Mouse (Mus musculus): ENCODE measurements around the gene Fpgs. TPM values are rescaled to one million over a fixed set of nuclear protein-coding genes. Genes with fewer than 3 reads are reported as not detected.
A peak's percentile ranks its signal among the peaks of the same experiment; 100 is the strongest.

Fpgs gene
- polyA plus RNA-seq, 1 experiment from 2014 or later, result 34.8 TPM

GRCm38 (mm10) chr2:32720681-32721229, 16.8 kb upstream of the Fpgs start, which contains the start of gene Sh2d3c:
Sh2d3c (plus strand) TSS chr2:32721055.
- H3K27me3 ChIP-seq (ENCODE audit: insufficient read depth, poor library complexity, severe bottlenecking), result no peaks in the 10 kb centered on the region
- 0 out of 2 replicates have a peak within 1 kb of the TSS, but pooled peaks have one; percentile 13 for H3K4me3 ChIP-seq
- peak within 1 kb of the TSS; percentile 57 for H3K27ac ChIP-seq
- DNase-seq (ENCODE audit: low spot score), result no peak
- 36% methylated on average over 8 of the region's 8 CpGs for WGBS
- no peaks in the 10 kb centered on the region for H3K36me3 ChIP-seq
- peaks cover 27% of the 10 kb centered on the region for H3K4me1 ChIP-seq
- no peaks in the 10 kb centered on the region for H3K9me3 ChIP-seq

- WGBS, result 86% methylated on average over 3 of the region's 3 CpGs
- Histone ChIP-seq H3K4me3 (no peak overlapping the region), H3K27ac (no peak overlapping the region; the same call in 1 of the 2 replicates), H3K36me3 (no peaks in the 10 kb centered on the region), H3K9me3 (no peaks in the 10 kb centered on the region), H3K27me3 (ENCODE audit: insufficient read depth, poor library complexity, severe bottlenecking) (no peaks in the 10 kb centered on the region), H3K4me1 (peaks cover 31% of the 10 kb centered on the region)
- DNase-seq (ENCODE audit: low spot score), result no peak
Measured at GRCm38 (mm10) chr2:32720053-32720452, 16.1 kb upstream of the Fpgs start.

- DNase-seq (ENCODE audit: low spot score), result no peak
- WGBS, result 62% methylated on average over 9 of the region's 9 CpGs
- Histone ChIP-seq H3K9me3 (no peaks in the 10 kb centered on the region), H3K36me3 (no peaks in the 10 kb centered on the region), H3K4me3 (no peak overlapping the region), H3K27me3 (ENCODE audit: insufficient read depth, poor library complexity, severe bottlenecking) (no peaks in the 10 kb centered on the region), H3K4me1 (peaks cover 44% of the 10 kb centered on the region), H3K27ac (peak overlapping the region; percentile 52; the same call in 1 of the 2 replicates)
Measured at GRCm38 (mm10) chr2:32718761-32719160, 14.8 kb upstream of the Fpgs start.

GRCm38 (mm10) chr2:32714987-32715425, 11.1 kb upstream of the Fpgs start:
- Histone ChIP-seq H3K4me1 (peaks cover 41% of the 10 kb centered on the region), H3K27ac (peak overlapping the region; percentile 98), H3K27me3 (ENCODE audit: insufficient read depth, poor library complexity, severe bottlenecking) (no peaks in the 10 kb centered on the region), H3K4me3 (peak overlapping the region; percentile 27), H3K36me3 (peaks cover 13% of the 10 kb centered on the region), H3K9me3 (no peaks in the 10 kb centered on the region)
- WGBS, result 29% methylated on average over 4 of the region's 4 CpGs
- no peak for DNase-seq (ENCODE audit: low spot score)

- no peak for DNase-seq (ENCODE audit: low spot score)
- H3K4me3 ChIP-seq, result peak overlapping the region; percentile 97
- H3K36me3 ChIP-seq, result peaks cover 20% of the 10 kb centered on the region
- no peaks in the 10 kb centered on the region for H3K9me3 ChIP-seq
- 44% methylated on average over 11 of the region's 11 CpGs for WGBS
- no peaks in the 10 kb centered on the region for H3K27me3 ChIP-seq (ENCODE audit: insufficient read depth, poor library complexity, severe bottlenecking)
- peaks cover 41% of the 10 kb centered on the region for H3K4me1 ChIP-seq
- peak overlapping the region; percentile 98 for H3K27ac ChIP-seq
Measured at GRCm38 (mm10) chr2:32714117-32714986, 10.4 kb upstream of the Fpgs start.

- Histone ChIP-seq H3K9me3 (no peaks in the 10 kb centered on the region), H3K4me1 (peaks cover 36% of the 10 kb centered on the region)
- under 1% methylated on average over 61 of the region's 79 CpGs for WGBS
Measured at GRCm38 (mm10) chr2:32712934-32713817, 9.2 kb upstream of the Fpgs start, which contains the start of gene Cdk9. Cdk9 (minus strand) TSS chr2:32713076.

GRCm38 (mm10) chr2:32712586-32712933, 8.6 kb upstream of the Fpgs start:
- WGBS, result under 1% methylated on average over 42 of the region's 44 CpGs
- DNase-seq (ENCODE audit: low spot score), result peak; percentile 96
- peaks cover 37% of the 10 kb centered on the region for H3K36me3 ChIP-seq
- no peaks in the 10 kb centered on the region for H3K9me3 ChIP-seq
- peak overlapping the region; percentile 98 for H3K27ac ChIP-seq
- peaks cover 33% of the 10 kb centered on the region for H3K4me1 ChIP-seq
- peak overlapping the region; percentile 97 for H3K4me3 ChIP-seq
- H3K27me3 ChIP-seq (ENCODE audit: insufficient read depth, poor library complexity, severe bottlenecking), result no peaks in the 10 kb centered on the region

More at GRCm38 (mm10) chr2:32712934-32713817, 9.2 kb upstream of the Fpgs start, which contains the start of gene Cdk9:
- no peaks in the 10 kb centered on the region for H3K27me3 ChIP-seq (ENCODE audit: insufficient read depth, poor library complexity, severe bottlenecking)
- H3K27ac ChIP-seq, result peak within 1 kb of the TSS; percentile 98
- DNase-seq (ENCODE audit: low spot score), result peak; percentile 96
- peak within 1 kb of the TSS; percentile 97 for H3K4me3 ChIP-seq
- peaks cover 31% of the 10 kb centered on the region for H3K36me3 ChIP-seq

GRCm38 (mm10) chr2:32712108-32712551, 8.2 kb upstream of the Fpgs start:
- 0% methylated on average over 41 of the region's 41 CpGs for WGBS
- Histone ChIP-seq H3K27me3 (ENCODE audit: insufficient read depth, poor library complexity, severe bottlenecking) (no peaks in the 10 kb centered on the region), H3K4me3 (peak overlapping the region; percentile 97), H3K4me1 (peaks cover 32% of the 10 kb centered on the region), H3K36me3 (peaks cover 41% of the 10 kb centered on the region), H3K27ac (peak overlapping the region; percentile 98), H3K9me3 (no peaks in the 10 kb centered on the region)
- DNase-seq (ENCODE audit: low spot score), result peak; percentile 90

- no peaks in the 10 kb centered on the region for H3K9me3 ChIP-seq
- WGBS, result 28% methylated on average over 9 of the region's 9 CpGs
- peaks cover 35% of the 10 kb centered on the region for H3K4me1 ChIP-seq
- H3K27me3 ChIP-seq (ENCODE audit: insufficient read depth, poor library complexity, severe bottlenecking), result no peaks in the 10 kb centered on the region
- no peak for DNase-seq (ENCODE audit: low spot score)
- H3K27ac ChIP-seq, result peak overlapping the region; percentile 98
- H3K4me3 ChIP-seq, result peak overlapping the region; percentile 97
- H3K36me3 ChIP-seq, result peaks cover 48% of the 10 kb centered on the region
Measured at GRCm38 (mm10) chr2:32711301-32712056, 7.5 kb upstream of the Fpgs start.

GRCm38 (mm10) chr2:32710425-32710824, 6.5 kb upstream of the Fpgs start:
- WGBS, result 89% methylated on average over 5 of the region's 5 CpGs
- Histone ChIP-seq H3K9me3 (no peaks in the 10 kb centered on the region), H3K4me3 (no peak overlapping the region), H3K27me3 (ENCODE audit: insufficient read depth, poor library complexity, severe bottlenecking) (no peaks in the 10 kb centered on the region), H3K27ac (no peak overlapping the region), H3K36me3 (peaks cover 58% of the 10 kb centered on the region), H3K4me1 (peaks cover 35% of the 10 kb centered on the region)
- DNase-seq (ENCODE audit: low spot score), result no peak

- H3K4me3 ChIP-seq, result no peak overlapping the region
- peaks cover 66% of the 10 kb centered on the region for H3K36me3 ChIP-seq
- DNase-seq (ENCODE audit: low spot score), result no peak
- H3K27me3 ChIP-seq (ENCODE audit: insufficient read depth, poor library complexity, severe bottlenecking), result no peaks in the 10 kb centered on the region
- no peak overlapping the region for H3K27ac ChIP-seq
- H3K9me3 ChIP-seq, result no peaks in the 10 kb centered on the region
- WGBS, result 93% methylated on average over 20 of the region's 20 CpGs
- peaks cover 27% of the 10 kb centered on the region for H3K4me1 ChIP-seq
Measured at GRCm38 (mm10) chr2:32709521-32710137, 5.7 kb upstream of the Fpgs start.

All from heart, embryonic 10.5 days (tissue).